Mouse (Mus musculus): ENCODE data around the gene Slit1.

Slit1 gene

GRCm38 (mm10) chr19:41725491-41725890, 18.0 kb downstream of the Slit1 start:
- in situ Hi-C loops (cut with MboI, MseI), result loop anchor here (25.0 kb wide), 1 partner anchor 987 kb away; no protein-coding TSS in a partner anchor

GRCm38 (mm10) chr19:41724831-41725470, 18.5 kb downstream of the Slit1 start:
- in situ Hi-C loops (cut with MboI, MseI), result loop anchor here (25.0 kb wide), 1 partner anchor 987 kb away; no protein-coding TSS in a partner anchor

GRCm38 (mm10) chr19:41723337-41723736, 20.1 kb downstream of the Slit1 start:
- in situ Hi-C loops (cut with MboI, MseI), result no loop called here

GRCm38 (mm10) chr19:41719436-41719835, 24.0 kb downstream of the Slit1 start:
- in situ Hi-C loops (cut with MboI, MseI), result no loop called here

GRCm38 (mm10) chr19:41716233-41717218, 26.9 kb downstream of the Slit1 start:
- in situ Hi-C loops (cut with MboI, MseI), result no loop called here

- in situ Hi-C loops (cut with MboI, MseI), result no loop called here
Measured at GRCm38 (mm10) chr19:41714431-41714917, 29.0 kb downstream of the Slit1 start.

- in situ Hi-C loops (cut with MboI, MseI), result no loop called here
Measured at GRCm38 (mm10) chr19:41712829-41713228, 30.6 kb downstream of the Slit1 start.

- in situ Hi-C loops (cut with MboI, MseI), result no loop called here
Measured at GRCm38 (mm10) chr19:41711665-41712064, 31.8 kb downstream of the Slit1 start.

GRCm38 (mm10) chr19:41709497-41710165, 33.8 kb downstream of the Slit1 start:
- in situ Hi-C loops (cut with MboI, MseI), result no loop called here

GRCm38 (mm10) chr19:41707850-41708249, 35.6 kb downstream of the Slit1 start:
- in situ Hi-C loops (cut with MboI, MseI), result no loop called here

GRCm38 (mm10) chr19:41706094-41706828, 37.2 kb downstream of the Slit1 start:
- in situ Hi-C loops (cut with MboI, MseI), result no loop called here

- in situ Hi-C loops (cut with MboI, MseI), result no loop called here
Measured at GRCm38 (mm10) chr19:41705416-41705815, 38.0 kb downstream of the Slit1 start.

- in situ Hi-C loops (cut with MboI, MseI), result no loop called here
Measured at GRCm38 (mm10) chr19:41702638-41703037, 40.8 kb downstream of the Slit1 start.

GRCm38 (mm10) chr19:41698857-41699424, 44.5 kb downstream of the Slit1 start:
- in situ Hi-C loops (cut with MboI, MseI), result no loop called here

GRCm38 (mm10) chr19:41697807-41698515, 45.5 kb downstream of the Slit1 start:
- in situ Hi-C loops (cut with MboI, MseI), result no loop called here

GRCm38 (mm10) chr19:41697111-41697806, 46.2 kb downstream of the Slit1 start:
- in situ Hi-C loops (cut with MboI, MseI), result no loop called here

- in situ Hi-C loops (cut with MboI, MseI), result no loop called here
Measured at GRCm38 (mm10) chr19:41696443-41696842, 47.0 kb downstream of the Slit1 start.

GRCm38 (mm10) chr19:41695046-41695445, 48.4 kb downstream of the Slit1 start:
- in situ Hi-C loops (cut with MboI, MseI), result no loop called here

- in situ Hi-C loops (cut with MboI, MseI), result no loop called here
Measured at GRCm38 (mm10) chr19:41694610-41695009, 48.9 kb downstream of the Slit1 start.

- in situ Hi-C loops (cut with MboI, MseI), result no loop called here
Measured at GRCm38 (mm10) chr19:41693727-41694126, 49.7 kb downstream of the Slit1 start.
